Mouse (Mus musculus) embryonic facial prominence, embryonic 11.5 days (tissue): Measurements from ENCODE around the gene Them7. TPM values are rescaled to one million over a fixed set of nuclear protein-coding genes. Genes with fewer than 3 reads are reported as not detected.

Source experiments
- ATAC-seq: fragments of 200-750 bp; cut with Nextera tagmentation; replicated peaks from 2 replicates; pipeline ENCODE4 v1.8.0; 2017; ENCODE audit warnings: low read depth; ENCODE audit not compliant: insufficient number of reproducible peaks, low FRiP score, low TSS enrichment
- DNase-seq: peaks from one replicate; pipeline ENCODE4 v3.0.0-alpha.2; 2015; ENCODE audit warnings: low spot score
- H3K27ac ChIP-seq: fragments of 300-500 bp; sonication (generic); replicated peaks from 2 replicates; pipeline ENCODE4 v1.5.1; 2014; ENCODE audit warnings: mild to moderate bottlenecking, low read depth, low read length, control low read depth
- H3K27me3 ChIP-seq: fragments of 300-500 bp; sonication (generic); 2 replicates; pipeline ENCODE4 v1.6.1; 2014; ENCODE audit warnings: mild to moderate bottlenecking, low read length, moderate library complexity, mixed read lengths; ENCODE audit not compliant: control insufficient read depth, insufficient read depth
- H3K36me3 ChIP-seq: fragments of 300-500 bp; sonication (generic); replicated peaks from 2 replicates; pipeline ENCODE4 v1.6.1; 2014; ENCODE audit warnings: low read depth, mild to moderate bottlenecking, low read length, moderate library complexity, mixed read lengths; ENCODE audit not compliant: control insufficient read depth, insufficient read depth
- H3K4me1 ChIP-seq: fragments of 300-500 bp; sonication (generic); 2 replicates; pipeline ENCODE4 v1.6.1; 2014; ENCODE audit warnings: low read length, mixed read lengths; ENCODE audit not compliant: control insufficient read depth, insufficient read depth
- H3K4me2 ChIP-seq: fragments of 300-500 bp; sonication (generic); 2 replicates; pipeline ENCODE4 v1.6.1; 2014; ENCODE audit warnings: low read depth, mild to moderate bottlenecking, control low read depth, low read length, moderate library complexity
- H3K4me3 ChIP-seq: fragments of 300-500 bp; sonication (generic); 2 replicates; pipeline ENCODE4 v1.5.1; 2014; ENCODE audit warnings: low read depth, low read length, control low read depth
- H3K9ac ChIP-seq: fragments of 300-500 bp; sonication (generic); replicated peaks from 2 replicates; pipeline ENCODE4 v1.6.1; 2014; ENCODE audit warnings: mild to moderate bottlenecking, control low read depth, low read length
- H3K9me3 ChIP-seq: fragments of 300-500 bp; sonication (generic); replicated peaks from 2 replicates; pipeline ENCODE4 v1.6.1; 2016; ENCODE audit warnings: mild to moderate bottlenecking, low read length, inconsistent platforms, mixed read lengths; ENCODE audit not compliant: control insufficient read depth
- WGBS: fragments of 180-500 bp; shearing (Covaris S2); extraction: QIAGEN DNeasy Blood & Tissue Kit; methylation state at CpG from one replicate; pipeline ENCODE4 v1.1.7; 2014; 5-methylcytosine and 5-hydroxymethylcytosine counted together
- polyA plus RNA-seq: library from polyadenylated mRNA; unstranded; fragments of >200 nt; fragmentation: Nextera tagmentation; extraction: Ambion mirVana; gene quantifications from 2 replicates; pipeline ENCODE4 v1.2.1, GENCODE M21; 2014

Them7 gene
- polyA plus RNA-seq, 1 experiment from 2014 or later: 0.49 TPM

GRCm38 (mm10) chr2:105200152-105200551, 24.0 kb upstream of the Them7 start:
- 36% methylated on average over 8 of the region's 8 CpGs for WGBS
- ATAC-seq (no peak), DNase-seq (peak; percentile 20)
- H3K4me2 ChIP-seq: no peak overlapping the region
- H3K9me3 ChIP-seq: no peaks in the 10 kb centered on the region
- H3K27ac ChIP-seq: no peak overlapping the region
- no peaks in the 10 kb centered on the region for H3K4me1 ChIP-seq
- H3K9ac ChIP-seq: no peak overlapping the region
- no peak overlapping the region for H3K4me3 ChIP-seq
- H3K36me3 ChIP-seq: no peaks in the 10 kb centered on the region
- no peaks in the 10 kb centered on the region for H3K27me3 ChIP-seq

- WGBS: 75% methylated on average over 9 of the region's 9 CpGs
- Histone ChIP-seq H3K4me3 (no peak overlapping the region), H3K4me2 (no peak overlapping the region), H3K27ac (no peak overlapping the region), H3K9me3 (no peaks in the 10 kb centered on the region), H3K9ac (no peak overlapping the region), H3K27me3 (no peaks in the 10 kb centered on the region), H3K36me3 (no peaks in the 10 kb centered on the region), H3K4me1 (no peaks in the 10 kb centered on the region)
- ATAC-seq (no peak), DNase-seq (no peak)
Measured at GRCm38 (mm10) chr2:105206563-105207174, 17.5 kb upstream of the Them7 start.

DNA sequence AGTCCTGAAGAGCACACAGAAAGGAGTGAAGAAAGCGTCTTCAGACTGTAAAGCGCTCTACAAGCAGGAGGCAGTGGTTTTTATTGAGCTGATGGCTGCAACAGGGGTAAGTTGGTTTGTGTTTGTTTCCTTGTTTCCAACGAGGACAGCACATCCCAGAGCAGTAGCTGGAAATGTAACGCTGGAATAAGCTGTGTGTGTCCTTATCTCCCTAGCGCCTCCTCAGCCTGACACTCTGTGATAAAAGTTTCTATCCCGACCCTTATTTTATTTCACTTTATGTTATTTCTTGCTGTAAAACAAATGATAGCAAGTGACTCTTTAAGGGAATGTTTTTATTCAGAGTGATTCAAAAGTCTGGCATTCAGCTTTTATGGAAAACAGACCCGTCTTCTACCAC, 11.3 kb upstream of the Them7 start:
- H3K9me3 ChIP-seq: no peaks in the 10 kb centered on the region
- DNase-seq (no peak), ATAC-seq (no peak)
- no peak overlapping the region for H3K9ac ChIP-seq
- 76% methylated on average over 7 of the region's 7 CpGs for WGBS
- no peak overlapping the region for H3K4me3 ChIP-seq
- no peak overlapping the region for H3K27ac ChIP-seq
- H3K4me2 ChIP-seq: no peak overlapping the region
- no peaks in the 10 kb centered on the region for H3K36me3 ChIP-seq
- no peaks in the 10 kb centered on the region for H3K27me3 ChIP-seq
- H3K4me1 ChIP-seq: no peaks in the 10 kb centered on the region

DNA sequence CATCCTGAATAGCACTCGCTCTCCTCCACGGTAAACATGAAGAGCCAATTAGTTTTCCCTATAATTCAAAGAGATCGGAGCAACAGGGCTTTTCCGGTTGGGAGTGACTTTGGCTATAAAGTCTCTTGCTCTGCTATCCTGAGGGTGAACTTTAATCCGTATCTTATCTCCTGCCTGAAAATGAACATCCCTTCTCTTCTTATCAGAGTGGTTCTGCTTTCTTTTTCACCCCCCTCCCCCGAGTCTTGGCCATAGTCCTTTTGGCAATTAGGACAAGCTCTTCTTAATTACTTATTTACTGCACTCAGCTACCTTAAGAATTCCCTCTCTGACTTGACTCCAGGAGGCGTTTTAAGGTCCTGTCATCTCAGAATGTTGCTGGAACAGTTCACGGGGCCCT, 8.2 kb upstream of the Them7 start:
- H3K27ac ChIP-seq: no peak overlapping the region
- H3K4me1 ChIP-seq: no peaks in the 10 kb centered on the region
- H3K4me3 ChIP-seq: no peak overlapping the region
- H3K36me3 ChIP-seq: no peaks in the 10 kb centered on the region
- no peaks in the 10 kb centered on the region for H3K27me3 ChIP-seq
- WGBS: 56% methylated on average over 8 of the region's 8 CpGs
- no peak overlapping the region for H3K4me2 ChIP-seq
- ATAC-seq (no peak), DNase-seq (no peak)
- no peaks in the 10 kb centered on the region for H3K9me3 ChIP-seq
- H3K9ac ChIP-seq: no peak overlapping the region

DNA sequence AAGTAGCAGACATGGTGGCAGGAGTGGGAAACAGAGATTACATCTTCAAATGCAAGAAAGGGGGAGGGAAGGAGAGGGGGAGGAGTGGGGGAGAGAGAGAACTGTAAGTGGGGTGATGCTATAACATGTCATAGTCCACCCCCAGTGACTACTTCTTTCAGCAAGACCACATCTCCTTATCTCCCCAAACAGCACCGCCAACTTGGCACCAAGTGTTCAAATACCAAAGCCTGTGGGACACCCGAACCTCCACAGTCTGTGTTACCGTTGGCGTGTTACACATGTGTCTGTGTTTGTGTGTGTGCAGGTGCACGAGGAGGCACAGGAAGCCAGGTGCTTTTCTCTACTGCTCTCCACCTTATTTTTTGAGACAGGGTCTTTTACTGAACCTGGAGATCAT, 4.9 kb upstream of the Them7 start:
- Histone ChIP-seq H3K4me1 (no peaks in the 10 kb centered on the region), H3K4me3 (no peak overlapping the region), H3K9ac (no peak overlapping the region), H3K9me3 (no peaks in the 10 kb centered on the region), H3K36me3 (no peaks in the 10 kb centered on the region), H3K27me3 (no peaks in the 10 kb centered on the region), H3K27ac (no peak overlapping the region), H3K4me2 (no peak overlapping the region)
- no peak for DNase-seq
- no peak for ATAC-seq
- 83% methylated on average over 5 of the region's 5 CpGs for WGBS

GRCm38 (mm10) chr2:105219664-105220063, 4.5 kb upstream of the Them7 start:
- no peak for DNase-seq
- no peak overlapping the region for H3K27ac ChIP-seq
- H3K4me2 ChIP-seq: no peak overlapping the region
- H3K36me3 ChIP-seq: no peaks in the 10 kb centered on the region
- H3K4me1 ChIP-seq: no peaks in the 10 kb centered on the region
- no peaks in the 10 kb centered on the region for H3K27me3 ChIP-seq
- H3K4me3 ChIP-seq: no peak overlapping the region
- no peaks in the 10 kb centered on the region for H3K9me3 ChIP-seq
- H3K9ac ChIP-seq: no peak overlapping the region
- no peak for ATAC-seq
- 65% methylated on average over 8 of the region's 8 CpGs for WGBS

DNA sequence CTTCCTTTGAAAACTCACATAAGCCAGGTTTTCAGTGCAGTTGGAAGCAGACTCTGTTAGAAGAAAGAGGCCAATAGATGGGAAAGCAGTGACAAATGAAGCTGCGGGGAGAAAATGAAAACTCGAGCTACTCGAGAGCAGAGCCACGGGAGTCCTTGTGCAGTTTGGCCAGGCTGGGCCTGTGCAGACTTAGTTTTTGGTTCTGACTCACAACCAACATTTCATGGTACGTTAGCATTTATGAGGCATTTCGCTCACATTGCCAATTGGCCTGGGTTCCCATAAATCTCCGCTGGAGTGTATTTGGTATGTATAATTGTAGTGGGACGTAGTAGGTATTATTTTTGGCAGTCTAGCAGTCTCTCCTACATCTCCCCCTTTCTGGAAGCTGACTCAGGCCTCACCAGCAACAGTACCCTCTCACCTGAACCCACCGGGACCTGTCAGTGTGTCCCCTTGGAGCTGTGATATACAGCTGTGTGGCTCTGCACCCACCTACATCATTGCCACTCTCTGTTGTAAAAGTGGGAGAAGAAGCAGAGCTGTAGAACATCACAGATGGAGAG, 3.3 kb upstream of the Them7 start:
- ATAC-seq (no peak), DNase-seq (no peak)
- no peak overlapping the region for H3K4me3 ChIP-seq
- no peak overlapping the region for H3K27ac ChIP-seq
- no peaks in the 10 kb centered on the region for H3K4me1 ChIP-seq
- WGBS: 83% methylated on average over 9 of the region's 9 CpGs
- no peaks in the 10 kb centered on the region for H3K36me3 ChIP-seq
- no peak overlapping the region for H3K4me2 ChIP-seq
- H3K9me3 ChIP-seq: no peaks in the 10 kb centered on the region
- H3K27me3 ChIP-seq: no peaks in the 10 kb centered on the region
- H3K9ac ChIP-seq: no peak overlapping the region

GRCm38 (mm10) chr2:105223606-105224005, 514 bp upstream of the Them7 start:
- no peak overlapping the region for H3K4me2 ChIP-seq
- 85% methylated on average over 11 of the region's 11 CpGs for WGBS

More at GRCm38 (mm10) chr2:105223606-105224005, 514 bp upstream of the Them7 start:
- ATAC-seq (no peak), DNase-seq (no peak)
- H3K4me1 ChIP-seq: no peaks in the 10 kb centered on the region
- H3K27ac ChIP-seq: no peak overlapping the region
- H3K36me3 ChIP-seq: no peaks in the 10 kb centered on the region
- no peaks in the 10 kb centered on the region for H3K9me3 ChIP-seq
- H3K27me3 ChIP-seq: no peaks in the 10 kb centered on the region
- H3K9ac ChIP-seq: no peak overlapping the region
- H3K4me3 ChIP-seq: no peak overlapping the region
